Mouse (Mus musculus) ovary, postnatal 14 days (tissue): ENCODE data around the gene Bin2.
A peak's percentile ranks its signal among the peaks of the same experiment; 100 is the strongest.

Experiments
- DNase-seq: peaks from one replicate; pipeline ENCODE4 v3.0.0; 2022; ENCODE audit warnings: low spot score

Gene Bin2

GRCm38 (mm10) chr15:100669337-100669736 lies at the start of gene Bin2:
TSS of gene Bin2 (minus strand) at chr15:100669553.
- no peak for DNase-seq

- DNase-seq = no peak
Observed at GRCm38 (mm10) chr15:100718572-100718971, 49.2 kb upstream of the Bin2 start.

GRCm38 (mm10) chr15:100717933-100718332 lies 48.6 kb upstream of the Bin2 start:
- no peak for DNase-seq

- DNase-seq = no peak
Observed at GRCm38 (mm10) chr15:100715399-100715993, 46.1 kb upstream of the Bin2 start.

GRCm38 (mm10) chr15:100714470-100714869 lies 45.1 kb upstream of the Bin2 start:
- no peak for DNase-seq

- DNase-seq = no peak
Observed at GRCm38 (mm10) chr15:100710838-100711237, 41.5 kb upstream of the Bin2 start.

- DNase-seq = no peak
Observed at GRCm38 (mm10) chr15:100708433-100709078, 39.2 kb upstream of the Bin2 start.

GRCm38 (mm10) chr15:100706226-100706625 lies 36.9 kb upstream of the Bin2 start:
- no peak for DNase-seq

GRCm38 (mm10) chr15:100705376-100705775 lies 36.0 kb upstream of the Bin2 start:
- no peak for DNase-seq

- no peak for DNase-seq
Observed at GRCm38 (mm10) chr15:100703913-100704312, 34.6 kb upstream of the Bin2 start.

GRCm38 (mm10) chr15:100701856-100702255 lies 32.5 kb upstream of the Bin2 start:
- no peak for DNase-seq

GRCm38 (mm10) chr15:100701108-100701507 lies 31.8 kb upstream of the Bin2 start:
- DNase-seq = no peak

- DNase-seq = no peak
Observed at GRCm38 (mm10) chr15:100700424-100700823, 31.1 kb upstream of the Bin2 start.

GRCm38 (mm10) chr15:100699386-100699785 lies 30.0 kb upstream of the Bin2 start:
- DNase-seq = no peak

- no peak for DNase-seq
Observed at GRCm38 (mm10) chr15:100698078-100698477, 28.7 kb upstream of the Bin2 start.

GRCm38 (mm10) chr15:100694406-100694805 lies 25.1 kb upstream of the Bin2 start:
- DNase-seq = no peak

GRCm38 (mm10) chr15:100691990-100692389 lies 22.6 kb upstream of the Bin2 start:
- DNase-seq = no peak

- DNase-seq = no peak
Observed at GRCm38 (mm10) chr15:100687430-100687971, 18.1 kb upstream of the Bin2 start, which contains the start of gene Cela1. TSS of gene Cela1 (minus strand) at chr15:100687921.

- DNase-seq = no peak
Observed at GRCm38 (mm10) chr15:100686989-100687388, 17.6 kb upstream of the Bin2 start.

- no peak for DNase-seq
Observed at GRCm38 (mm10) chr15:100686434-100686833, 17.1 kb upstream of the Bin2 start.

GRCm38 (mm10) chr15:100685849-100686248 lies 16.5 kb upstream of the Bin2 start:
- no peak for DNase-seq

GRCm38 (mm10) chr15:100685255-100685654 lies 15.9 kb upstream of the Bin2 start:
- DNase-seq = no peak

- DNase-seq = no peak
Observed at GRCm38 (mm10) chr15:100684450-100684849, 15.1 kb upstream of the Bin2 start.

GRCm38 (mm10) chr15:100683041-100683440 lies 13.7 kb upstream of the Bin2 start:
- peak; percentile 69 for DNase-seq
